Mouse (Mus musculus) cortical plate, adult 2 months (tissue): ENCODE measurements around the gene Papss2.

ENCODE experiments used
- CTCF ChIP-seq: fragments of 200-500 bp; IDR thresholded peaks from 2 replicates; pipeline ENCODE4 v1.5.1; 2011; ENCODE audit warnings: mild to moderate bottlenecking, control low read depth, low read length; ENCODE audit not compliant: insufficient read depth; ENCODE audit errors: extremely low read depth
- POLR2A ChIP-seq: fragments of 200-500 bp; IDR thresholded peaks from 2 replicates; pipeline ENCODE4 v1.6.1; 2011; ENCODE audit warnings: mild to moderate bottlenecking, low read length, control low read depth; ENCODE audit not compliant: insufficient read depth; ENCODE audit errors: extremely low read depth

DNA sequence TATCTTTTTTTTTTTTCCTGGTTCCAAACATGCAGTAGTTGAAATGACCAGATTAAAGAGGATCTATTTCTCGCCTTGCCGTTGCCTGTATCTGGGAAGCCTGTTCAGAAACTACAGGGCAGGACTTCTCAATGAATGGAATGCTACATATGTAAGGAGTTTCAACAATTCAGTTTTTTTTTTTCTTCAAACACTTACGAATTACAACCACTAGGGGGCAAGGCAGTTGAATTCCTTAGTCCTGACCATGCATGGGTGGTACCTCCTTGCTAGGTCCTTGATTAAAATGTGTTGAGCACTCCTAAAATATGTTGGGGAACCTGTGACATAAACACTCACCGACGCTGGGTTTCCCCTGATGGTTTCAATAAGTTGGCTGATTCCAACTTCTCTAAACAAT lies 1.7 kb upstream of the Papss2 start:
- TF ChIP-seq CTCF (peak; percentile 12; the same call in 1 of the 2 replicates), POLR2A (no peak)
